Mouse (Mus musculus): Measurements from ENCODE around the gene Ypel1. TPM values are rescaled to one million over a fixed set of nuclear protein-coding genes. Genes with fewer than 3 reads are reported as not detected.
A peak's percentile ranks its signal among the peaks of the same experiment; 100 is the strongest.

Gene Ypel1
- total RNA-seq, 2 experiments from 2014 or later = 36.4 to 40.6 TPM

DNA sequence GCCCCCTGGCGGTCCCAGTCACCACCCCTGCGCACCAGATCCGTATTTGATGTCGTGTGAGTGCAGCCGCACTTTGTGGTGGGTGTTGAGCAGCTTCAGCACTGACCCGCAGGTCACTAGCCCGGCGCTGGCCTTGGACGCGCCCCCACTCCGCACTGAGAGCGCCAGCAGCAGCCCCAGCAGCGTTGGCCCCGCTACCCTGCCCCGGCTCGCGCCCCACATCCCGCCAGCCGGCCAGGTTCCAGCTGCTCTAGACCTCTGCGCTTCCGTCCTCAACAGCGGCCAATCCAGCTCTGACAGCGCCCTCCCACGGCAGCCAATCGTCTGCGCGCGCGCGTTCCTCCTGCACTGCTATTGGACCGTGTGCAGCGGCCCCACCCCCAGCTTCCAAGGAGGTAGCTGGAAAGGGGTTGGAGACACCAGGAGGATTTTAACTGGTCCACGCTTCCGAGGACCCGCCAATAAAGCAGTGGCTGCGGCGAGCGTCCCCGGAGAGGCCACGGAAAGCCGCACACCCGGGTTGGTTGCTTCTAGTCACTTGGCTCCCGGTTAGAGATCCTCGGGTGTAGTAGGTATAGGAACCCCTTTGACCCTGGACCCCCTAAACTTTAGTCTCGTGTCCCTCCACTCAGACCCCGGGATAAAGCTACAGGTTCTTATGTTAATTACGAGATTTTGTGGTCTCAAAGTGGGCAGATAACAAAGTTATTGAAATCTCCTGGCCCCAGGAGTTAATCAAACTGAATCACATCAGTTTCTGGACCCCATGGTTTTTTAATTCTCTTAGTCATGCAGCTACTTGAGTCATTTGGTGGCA is 62.8 kb downstream of the Ypel1 start, which contains the start of gene Sdf2l1:
Gene Sdf2l1, minus strand, starts transcription at position 295 of the 817 bp plus-strand sequence.
- peak; percentile 33 for TF ChIP-seq CTCF (IDR thresholded peaks at IDR 0.05)
- DNase-seq (ENCODE audit: extremely low spot score in 1 of 2, low spot score in 2 of 2) = peak; percentile 98
- intact Hi-C loops (cut with DNase I) = loop anchor here (5.0 kb wide), 1 partner anchor 75 kb away; the partner anchor contains the start of gene Rimbp3
- Histone ChIP-seq H3K27ac (peak within 1 kb of the TSS; percentile 84), H3K4me3 (peak within 1 kb of the TSS; percentile 98)

DNA sequence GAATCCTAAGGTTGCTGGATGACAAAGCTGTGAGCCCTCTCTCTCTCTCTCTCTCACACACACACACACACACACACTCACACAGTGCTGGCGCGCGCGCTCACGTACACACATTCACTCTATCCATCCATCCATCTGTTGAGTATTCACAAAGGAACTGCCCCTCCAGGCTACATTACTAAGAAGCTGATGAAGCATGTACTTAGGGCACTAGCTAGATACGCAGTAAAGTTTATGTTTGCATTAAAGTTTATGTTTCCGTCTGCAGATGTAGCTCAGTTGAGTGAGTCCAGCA is 63.4 kb downstream of the Ypel1 start:
- H3K4me3 ChIP-seq = peak overlapping the region; percentile 98
- intact Hi-C loops (cut with DNase I) = loop anchor here (5.0 kb wide), 1 partner anchor 74 kb away; the partner anchor contains the start of gene Rimbp3
- no peak for DNase-seq (ENCODE audit: extremely low spot score in 1 of 2, low spot score in 2 of 2)
- TF ChIP-seq CTCF (IDR thresholded peaks at IDR 0.05) = no peak
- H3K27ac ChIP-seq = no peak overlapping the region

Small RNA genes within 50 kb of the gene (microRNA-seq; reads per million reads assigned to microRNA genes)
- gene Mir130b (97.3 to 106 reads per million in 2 experiments), gene Mir301b (0.24 to 4.4 reads per million in 2 experiments)

Other genes with a start within 250 kb of the Ypel1 start
- 1 to 10 TPM; 6.2 to 7.0 TPM for gene Spag6l, start 240.2 kb upstream of the Ypel1 start, total RNA-seq (2021)
- gene Igll1, start 205.7 kb upstream of the Ypel1 start, total RNA-seq (2021) = not detected
- gene Top3b, start 199.0 kb upstream of the Ypel1 start, total RNA-seq (2021) = 10 to 100 TPM; 64.0 to 72.0 TPM
- gene Vpreb1, start 198.9 kb upstream of the Ypel1 start, total RNA-seq (2021) = under 1 TPM in 1 of 2 experiments, not detected in 1; 0.63 TPM
- 10 to 100 TPM; 47.3 to 57.9 TPM for gene Ppm1f, start 173.2 kb upstream of the Ypel1 start, total RNA-seq (2021)
- 100 to 1,000 TPM; 442 to 445 TPM for gene Mapk1, start 86.3 kb upstream of the Ypel1 start, total RNA-seq (2021)
- 10 to 100 TPM; 85.3 to 89.8 TPM for gene Ppil2, start 41.6 kb downstream of the Ypel1 start, total RNA-seq (2021)
- 1 to 10 TPM; 1.1 to 2.5 TPM for gene 2610318N02Rik, start 55.5 kb downstream of the Ypel1 start, total RNA-seq (2021)
- gene Sdf2l1, start 62.7 kb downstream of the Ypel1 start, total RNA-seq (2021) = 10 to 100 TPM; 20.2 to 25.2 TPM
- gene Ydjc, start 74.9 kb downstream of the Ypel1 start, total RNA-seq (2021) = 10 to 100 TPM; 24.0 to 25.4 TPM
- gene Ccdc116, start 77.5 kb downstream of the Ypel1 start, total RNA-seq (2021) = 1 to 10 TPM; 1.3 to 2.1 TPM
- 100 to 1,000 TPM; 140 to 146 TPM for gene Ube2l3, start 133.0 kb downstream of the Ypel1 start, total RNA-seq (2021)
- gene Rimbp3, start 138.9 kb downstream of the Ypel1 start, total RNA-seq (2021) = 1 to 10 TPM; 1.8 to 2.0 TPM
- 1 to 10 TPM; 5.3 to 6.0 TPM for gene Hic2, start 163.9 kb downstream of the Ypel1 start, total RNA-seq (2021)
- 100 to 1,000 TPM; 105 to 116 TPM for gene Tmem191c, start 206.4 kb downstream of the Ypel1 start, total RNA-seq (2021)

Measured in left cerebral cortex, adult 2 months (tissue).